Mouse (Mus musculus) liver, embryonic 18 days (tissue): ENCODE measurements around the gene Slc6a17. TPM values are rescaled to one million over a fixed set of nuclear protein-coding genes. Genes with fewer than 3 reads are reported as not detected.

Experiments used
- polyA plus RNA-seq: library from polyadenylated mRNA; depleted of rRNA; stranded (reverse); fragments of >200 nt; gene quantifications from 2 replicates; pipeline ENCODE4 v1.2.3, GENCODE M21; 2012; rRNA removed

Gene Slc6a17
- polyA plus RNA-seq: 0.05 and 0.06 TPM in 2 replicates

GRCm38 (mm10) chr3:107517631-107518108, at the start of gene Slc6a17:
Gene Slc6a17, minus strand, starts transcription at chr3:107518018.

GRCm38 (mm10) chr3:107554842-107555241, 37.0 kb upstream of the Slc6a17 start, which contains the start of gene Ubl4b:
Gene Ubl4b, minus strand, starts transcription at chr3:107555073.

GRCm38 (mm10) chr3:107459196-107459772, 58.5 kb downstream of the Slc6a17 start, which contains the start of gene Kcnc4:
Gene Kcnc4, minus strand, starts transcription at chr3:107459552.

Other genes starting within 250 kb of the Slc6a17 start
- gene Lamtor5, start 239.2 kb downstream of the Slc6a17 start, polyA plus RNA-seq: 49.9 and 55.9 TPM in 2 replicates
- 0.05 and 0.08 TPM in 2 replicates for gene Slc16a4, start 226.8 kb downstream of the Slc6a17 start, polyA plus RNA-seq
- gene Rbm15, start 184.3 kb downstream of the Slc6a17 start, polyA plus RNA-seq: 3.2 TPM in 2 replicates
- gene Kcnc4, start 58.5 kb downstream of the Slc6a17 start, polyA plus RNA-seq: 0.01 TPM in 1 of 2 replicates, not detected in the other
- gene Ubl4b, start 37.1 kb upstream of the Slc6a17 start, polyA plus RNA-seq: not detected in 2 replicates
- gene Alx3, start 77.0 kb upstream of the Slc6a17 start, polyA plus RNA-seq: 0.01 TPM in 1 of 2 replicates, not detected in the other
- not detected in 2 replicates for gene Gm10961, start 113.3 kb upstream of the Slc6a17 start, polyA plus RNA-seq
- 10.2 and 10.7 TPM in 2 replicates for gene Strip1, start 113.7 kb upstream of the Slc6a17 start, polyA plus RNA-seq
- 34.1 and 38.5 TPM in 2 replicates for gene Ahcyl1, start 178.5 kb upstream of the Slc6a17 start, polyA plus RNA-seq
- gene Csf1, start 242.5 kb upstream of the Slc6a17 start, polyA plus RNA-seq: 5.3 and 6.5 TPM in 2 replicates